Mouse (Mus musculus): ENCODE data around the gene Flt3l.
A peak's percentile ranks its signal among the peaks of the same experiment; 100 is the strongest.

DNA sequence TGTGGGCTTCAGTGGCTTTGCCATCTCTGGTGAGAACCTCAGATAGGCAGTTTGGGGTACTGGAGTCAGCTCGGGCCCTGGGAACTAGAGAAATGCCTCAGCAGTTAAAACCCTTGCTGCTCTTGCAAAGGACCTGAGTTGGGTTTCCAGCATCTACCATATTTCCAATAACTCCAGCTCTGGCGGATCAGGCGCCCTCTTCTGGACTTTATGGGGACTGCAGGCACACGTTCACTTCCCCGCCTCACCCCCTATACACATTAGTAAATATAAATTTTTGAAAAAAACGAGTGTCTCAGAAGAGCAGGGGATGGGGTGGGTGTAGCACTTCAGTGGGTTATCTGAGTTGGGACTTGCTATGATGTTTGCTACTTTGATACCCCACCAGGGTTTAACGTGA, 36.7 kb upstream of the Flt3l start:
- no peak for TF ChIP-seq POLR2A (IDR thresholded peaks at IDR 0.05; ENCODE audit: borderline replicate concordance, insufficient read depth, low read length)
- TF ChIP-seq CTCF (IDR thresholded peaks at IDR 0.05; ENCODE audit: borderline replicate concordance, insufficient read depth, low read depth, low read length) = peak; percentile 48; the same call in 1 of the 2 replicates
